Mouse (Mus musculus): ENCODE measurements at regions not wholly inside any gene's neighbourhood (a gene's known extent, or its start where the extent isn't known, plus 50 kb on each side); places are given as distances from the start of the nearest gene placed in this dataset.

- Histone ChIP-seq H3K9ac (ENCODE audit: insufficient read depth, low read depth, low read length, poor library complexity, severe bottlenecking) (no peak overlapping the region), H3K4me1 (ENCODE audit: control insufficient read depth in 2 of 2, insufficient read depth in 2 of 2, low read length in 2 of 2, poor library complexity in 1 of 2) (no peaks in the 10 kb centered on the region), H3K27ac (ENCODE audit: insufficient read depth, low read depth, low read length, poor library complexity, severe bottlenecking) (no peak overlapping the region), H3K4me3 (ENCODE audit: insufficient read depth in 1 of 2, low read depth in 1 of 2, low read length in 2 of 2, poor library complexity in 1 of 2, severe bottlenecking in 1 of 2) (no peak overlapping the region), H3K36me3 (ENCODE audit: control insufficient read depth, insufficient read depth, low read length, poor library complexity, severe bottlenecking) (no peaks in the 10 kb centered on the region), H3K9me3 (ENCODE audit: control insufficient read depth, insufficient read depth, low read depth, low read length) (no peaks in the 10 kb centered on the region)
- in situ Hi-C loops (cut with MboI; ENCODE audit: low sequenced_read_pairs in 2 of 2, unreplicated experiment in 2 of 2): no loop called here
- TF ChIP-seq ZNF384 (IDR thresholded peaks at IDR 0.05; ENCODE audit: low read depth, low read length) (no peak), ZC3H11A (IDR thresholded peaks at IDR 0.05; ENCODE audit: borderline replicate concordance, low read depth, low read length) (no peak), HCFC1 (IDR thresholded peaks at IDR 0.05; ENCODE audit: borderline replicate concordance, insufficient read depth, low read length) (no peak), CHD2 (IDR thresholded peaks at IDR 0.05; ENCODE audit: low read depth, low read length) (no peak), MAFK (IDR thresholded peaks at IDR 0.05; ENCODE audit: insufficient read depth, low read depth, low read length) (no peak)
- DNase-seq (ENCODE audit: low read depth, low spot score): no peak
Observed at GRCm38 (mm10) chr13:116795041-116795440, 230.3 kb downstream of the Parp8 start.

- no peak for DNase-seq (ENCODE audit: low read depth, low spot score)
- Histone ChIP-seq H3K4me3 (ENCODE audit: insufficient read depth in 1 of 2, low read depth in 1 of 2, low read length in 2 of 2, poor library complexity in 1 of 2, severe bottlenecking in 1 of 2) (no peak overlapping the region), H3K27ac (ENCODE audit: insufficient read depth, low read depth, low read length, poor library complexity, severe bottlenecking) (no peak overlapping the region), H3K9me3 (ENCODE audit: control insufficient read depth, insufficient read depth, low read depth, low read length) (no peaks in the 10 kb centered on the region), H3K9ac (ENCODE audit: insufficient read depth, low read depth, low read length, poor library complexity, severe bottlenecking) (no peak overlapping the region), H3K36me3 (ENCODE audit: control insufficient read depth, insufficient read depth, low read length, poor library complexity, severe bottlenecking) (no peaks in the 10 kb centered on the region), H3K4me1 (ENCODE audit: control insufficient read depth in 2 of 2, insufficient read depth in 2 of 2, low read length in 2 of 2, poor library complexity in 1 of 2) (no peaks in the 10 kb centered on the region)
- TF ChIP-seq HCFC1 (IDR thresholded peaks at IDR 0.05; ENCODE audit: borderline replicate concordance, insufficient read depth, low read length) (no peak), CHD2 (IDR thresholded peaks at IDR 0.05; ENCODE audit: low read depth, low read length) (no peak), MAFK (IDR thresholded peaks at IDR 0.05; ENCODE audit: insufficient read depth, low read depth, low read length) (no peak), ZNF384 (IDR thresholded peaks at IDR 0.05; ENCODE audit: low read depth, low read length) (no peak), ZC3H11A (IDR thresholded peaks at IDR 0.05; ENCODE audit: borderline replicate concordance, low read depth, low read length) (no peak)
- in situ Hi-C loops (cut with MboI; ENCODE audit: low sequenced_read_pairs in 2 of 2, unreplicated experiment in 2 of 2): no loop called here
Observed at GRCm38 (mm10) chr13:116781616-116782015, 243.7 kb downstream of the Parp8 start.

- Histone ChIP-seq H3K36me3 (ENCODE audit: control insufficient read depth, insufficient read depth, low read length, poor library complexity, severe bottlenecking) (no peaks in the 10 kb centered on the region), H3K9ac (ENCODE audit: insufficient read depth, low read depth, low read length, poor library complexity, severe bottlenecking) (no peak overlapping the region), H3K4me1 (ENCODE audit: control insufficient read depth in 2 of 2, insufficient read depth in 2 of 2, low read length in 2 of 2, poor library complexity in 1 of 2) (no peaks in the 10 kb centered on the region), H3K9me3 (ENCODE audit: control insufficient read depth, insufficient read depth, low read depth, low read length) (no peaks in the 10 kb centered on the region), H3K27ac (ENCODE audit: insufficient read depth, low read depth, low read length, poor library complexity, severe bottlenecking) (no peak overlapping the region), H3K4me3 (ENCODE audit: insufficient read depth in 1 of 2, low read depth in 1 of 2, low read length in 2 of 2, poor library complexity in 1 of 2, severe bottlenecking in 1 of 2) (no peak overlapping the region)
- no peak for TF ChIP-seq CHD2 (IDR thresholded peaks at IDR 0.05; ENCODE audit: low read depth, low read length)
- TF ChIP-seq ZNF384 (IDR thresholded peaks at IDR 0.05; ENCODE audit: low read depth, low read length): no peak
- TF ChIP-seq HCFC1 (IDR thresholded peaks at IDR 0.05; ENCODE audit: borderline replicate concordance, insufficient read depth, low read length): no peak
- TF ChIP-seq ZC3H11A (IDR thresholded peaks at IDR 0.05; ENCODE audit: borderline replicate concordance, low read depth, low read length): no peak
- TF ChIP-seq MAFK (IDR thresholded peaks at IDR 0.05; ENCODE audit: insufficient read depth, low read depth, low read length): no peak
- in situ Hi-C loops (cut with MboI; ENCODE audit: low sequenced_read_pairs in 2 of 2, unreplicated experiment in 2 of 2): no loop called here
- DNase-seq (ENCODE audit: low read depth, low spot score): no peak
Observed at GRCm38 (mm10) chr13:116765491-116765890, 259.8 kb downstream of the Parp8 start.

- Histone ChIP-seq H3K36me3 (ENCODE audit: control insufficient read depth, insufficient read depth, low read length, poor library complexity, severe bottlenecking) (no peaks in the 10 kb centered on the region), H3K27ac (ENCODE audit: insufficient read depth, low read depth, low read length, poor library complexity, severe bottlenecking) (no peak overlapping the region), H3K4me3 (ENCODE audit: insufficient read depth in 1 of 2, low read depth in 1 of 2, low read length in 2 of 2, poor library complexity in 1 of 2, severe bottlenecking in 1 of 2) (no peak overlapping the region), H3K9ac (ENCODE audit: insufficient read depth, low read depth, low read length, poor library complexity, severe bottlenecking) (no peak overlapping the region), H3K9me3 (ENCODE audit: control insufficient read depth, insufficient read depth, low read depth, low read length) (no peaks in the 10 kb centered on the region), H3K4me1 (ENCODE audit: control insufficient read depth in 2 of 2, insufficient read depth in 2 of 2, low read length in 2 of 2, poor library complexity in 1 of 2) (no peaks in the 10 kb centered on the region)
- TF ChIP-seq HCFC1 (IDR thresholded peaks at IDR 0.05; ENCODE audit: borderline replicate concordance, insufficient read depth, low read length) (no peak), MAFK (IDR thresholded peaks at IDR 0.05; ENCODE audit: insufficient read depth, low read depth, low read length) (no peak), ZNF384 (IDR thresholded peaks at IDR 0.05; ENCODE audit: low read depth, low read length) (no peak), ZC3H11A (IDR thresholded peaks at IDR 0.05; ENCODE audit: borderline replicate concordance, low read depth, low read length) (no peak), CHD2 (IDR thresholded peaks at IDR 0.05; ENCODE audit: low read depth, low read length) (no peak)
- DNase-seq (ENCODE audit: low read depth, low spot score): no peak
- in situ Hi-C loops (cut with MboI; ENCODE audit: low sequenced_read_pairs in 2 of 2, unreplicated experiment in 2 of 2): no loop called here
Observed at GRCm38 (mm10) chr13:116759912-116760311, 265.4 kb downstream of the Parp8 start.

- in situ Hi-C loops (cut with MboI; ENCODE audit: low sequenced_read_pairs in 2 of 2, unreplicated experiment in 2 of 2): no loop called here
- H3K4me1 ChIP-seq (ENCODE audit: control insufficient read depth in 2 of 2, insufficient read depth in 2 of 2, low read length in 2 of 2, poor library complexity in 1 of 2): no peaks in the 10 kb centered on the region
- no peak overlapping the region for H3K27ac ChIP-seq (ENCODE audit: insufficient read depth, low read depth, low read length, poor library complexity, severe bottlenecking)
- no peaks in the 10 kb centered on the region for H3K36me3 ChIP-seq (ENCODE audit: control insufficient read depth, insufficient read depth, low read length, poor library complexity, severe bottlenecking)
- H3K9me3 ChIP-seq (ENCODE audit: control insufficient read depth, insufficient read depth, low read depth, low read length): no peaks in the 10 kb centered on the region
- no peak overlapping the region for H3K4me3 ChIP-seq (ENCODE audit: insufficient read depth in 1 of 2, low read depth in 1 of 2, low read length in 2 of 2, poor library complexity in 1 of 2, severe bottlenecking in 1 of 2)
- TF ChIP-seq CHD2 (IDR thresholded peaks at IDR 0.05; ENCODE audit: low read depth, low read length): no peak
- TF ChIP-seq ZNF384 (IDR thresholded peaks at IDR 0.05; ENCODE audit: low read depth, low read length): no peak
- TF ChIP-seq MAFK (IDR thresholded peaks at IDR 0.05; ENCODE audit: insufficient read depth, low read depth, low read length): no peak
- TF ChIP-seq ZC3H11A (IDR thresholded peaks at IDR 0.05; ENCODE audit: borderline replicate concordance, low read depth, low read length): no peak
- no peak for TF ChIP-seq HCFC1 (IDR thresholded peaks at IDR 0.05; ENCODE audit: borderline replicate concordance, insufficient read depth, low read length)
- DNase-seq (ENCODE audit: low read depth, low spot score): no peak
- H3K9ac ChIP-seq (ENCODE audit: insufficient read depth, low read depth, low read length, poor library complexity, severe bottlenecking): no peak overlapping the region
Observed at GRCm38 (mm10) chr13:116740825-116741224, 284.5 kb downstream of the Parp8 start.

Measured in ES-E14 (cell line).